Mouse (Mus musculus): ENCODE measurements around the gene Zyx.

The Zyx gene

DNA sequence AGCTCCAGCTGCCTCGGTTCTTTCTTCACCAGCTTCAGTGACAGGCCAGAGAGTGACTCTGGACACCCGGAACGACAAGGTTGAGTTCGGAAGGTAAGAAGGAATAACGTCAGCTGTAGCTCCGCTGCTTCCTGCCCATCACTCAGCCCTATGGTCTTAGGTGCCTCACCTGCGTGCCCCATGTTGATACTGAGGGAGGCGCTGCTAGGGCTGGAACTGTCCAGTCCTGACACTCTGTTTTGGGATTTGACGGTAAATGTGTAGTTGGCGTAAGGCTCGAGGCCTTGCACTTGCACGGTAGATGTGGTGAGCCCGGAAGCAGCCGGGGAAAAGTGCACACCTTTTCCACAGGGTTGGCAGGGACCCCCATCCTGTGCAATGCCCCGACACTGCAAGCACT is 15.2 kb downstream of the Zyx start:
- DNase-seq (ENCODE audit: low read depth, low spot score): no peak

DNA sequence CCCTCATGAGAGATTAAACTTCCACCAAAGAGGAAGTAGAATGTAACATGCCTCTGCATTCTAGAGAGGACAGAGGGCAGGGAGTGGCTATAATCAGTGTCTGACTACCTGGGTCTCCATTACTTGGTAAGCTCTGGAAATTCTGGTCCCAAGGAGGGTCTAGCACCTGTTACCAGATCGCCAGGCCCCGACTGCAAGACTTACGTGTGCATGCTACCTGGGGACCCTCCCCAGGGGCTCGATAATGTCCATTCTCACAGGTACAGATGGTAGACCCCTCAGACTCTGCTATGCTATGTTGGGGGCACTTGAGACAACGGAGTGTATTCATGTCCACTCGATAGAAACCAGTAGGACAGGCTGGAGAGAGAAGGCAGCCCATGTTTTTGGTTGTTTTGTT is 15.8 kb downstream of the Zyx start:
- no peak for DNase-seq (ENCODE audit: low read depth, low spot score)

DNA sequence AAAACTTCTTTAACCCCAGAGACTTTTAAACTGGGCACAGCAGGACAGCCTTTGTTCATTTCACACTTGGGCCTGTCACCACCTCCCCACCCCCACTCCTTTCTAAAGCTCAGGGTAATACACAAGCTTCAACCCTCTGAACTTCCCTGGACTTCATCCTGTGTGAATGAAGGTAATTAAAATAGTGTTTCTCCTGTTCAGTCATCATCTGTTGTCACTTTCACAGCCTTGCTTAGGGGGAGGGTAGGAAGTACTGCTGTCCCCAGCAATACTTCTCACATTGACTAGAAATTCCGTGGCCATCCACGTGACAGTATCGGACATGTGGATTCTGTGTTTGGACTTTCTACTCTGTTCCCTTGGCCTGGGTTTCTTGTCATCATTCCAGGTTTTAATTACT is 20.4 kb downstream of the Zyx start:
- DNase-seq (ENCODE audit: low read depth, low spot score): no peak

DNA sequence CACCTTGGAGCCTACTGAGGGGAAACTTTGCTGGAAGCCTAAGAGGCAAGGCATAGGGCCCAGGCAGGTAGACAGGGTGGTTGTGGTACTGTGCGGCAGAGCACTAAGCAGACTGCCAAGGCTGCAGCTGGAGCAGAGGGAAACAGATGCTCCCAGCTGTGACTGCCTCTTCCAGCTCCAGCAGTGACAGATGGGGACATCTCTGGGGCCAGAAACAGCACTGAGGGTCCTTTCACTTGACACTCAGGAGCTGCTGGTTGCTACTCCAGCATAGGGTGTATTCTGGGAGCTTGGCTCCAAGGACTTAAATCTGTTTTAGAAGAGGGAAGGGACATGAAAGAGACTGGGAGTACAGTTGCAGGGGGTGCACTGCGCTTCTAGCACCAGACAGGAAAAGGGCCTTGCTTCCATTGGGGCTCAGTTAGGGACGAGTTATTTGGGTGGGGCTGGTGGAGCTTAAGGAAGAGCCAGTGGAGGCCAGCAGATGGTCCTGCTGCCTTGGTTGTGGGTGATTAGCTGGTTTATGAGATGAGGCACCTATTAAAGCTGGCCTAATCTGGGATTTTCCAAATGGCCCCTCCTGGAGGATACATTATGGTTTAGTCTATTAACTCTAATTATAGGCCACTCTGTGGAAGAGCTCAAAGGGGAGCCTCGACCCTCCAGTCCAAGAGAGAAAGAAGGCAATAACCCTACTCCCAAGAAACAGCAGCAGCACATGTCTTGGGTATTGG is 21.4 kb downstream of the Zyx start:
- no peak for DNase-seq (ENCODE audit: low read depth, low spot score)

DNA sequence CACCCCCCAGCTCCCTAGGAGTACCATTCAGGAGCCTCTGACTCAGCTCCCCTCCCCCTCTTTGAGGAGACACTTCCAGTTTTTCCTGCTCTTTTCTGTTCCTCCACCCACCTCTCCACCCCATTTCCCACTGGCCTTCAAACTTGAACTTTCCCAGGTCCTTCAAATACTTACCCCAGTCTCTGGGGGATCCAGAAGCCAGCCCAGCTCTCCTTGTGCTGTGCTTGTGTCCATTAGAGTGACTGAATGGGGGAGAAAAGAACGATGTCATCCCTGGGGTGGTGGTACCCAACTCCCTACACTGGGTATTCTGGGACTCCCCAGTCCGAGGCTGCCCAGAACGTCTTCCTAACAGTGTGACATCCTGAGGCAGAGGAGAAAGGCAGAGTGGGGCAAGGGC is 22.6 kb downstream of the Zyx start:
- DNase-seq (ENCODE audit: low read depth, low spot score): no peak

DNA sequence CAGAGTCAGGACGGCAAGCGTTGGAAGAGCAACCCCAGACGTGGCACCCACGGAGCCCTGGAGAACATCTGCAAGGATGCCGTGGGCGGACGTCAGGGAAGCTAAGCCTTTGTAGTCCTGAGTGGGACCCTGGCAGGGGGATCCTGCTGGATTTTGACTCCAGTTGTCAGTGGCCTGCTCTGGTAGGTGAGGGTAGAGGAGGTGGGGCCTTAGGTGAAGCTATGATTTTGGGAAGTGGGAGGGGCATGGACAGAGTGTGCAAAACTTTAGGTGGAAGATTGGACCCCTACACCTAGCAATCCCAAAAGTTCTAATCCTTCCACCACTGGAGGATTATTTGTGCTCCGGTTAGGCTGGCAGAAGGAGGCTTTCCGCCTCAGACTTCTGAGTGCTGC is 23.0 kb downstream of the Zyx start:
- DNase-seq (ENCODE audit: low read depth, low spot score): no peak

DNA sequence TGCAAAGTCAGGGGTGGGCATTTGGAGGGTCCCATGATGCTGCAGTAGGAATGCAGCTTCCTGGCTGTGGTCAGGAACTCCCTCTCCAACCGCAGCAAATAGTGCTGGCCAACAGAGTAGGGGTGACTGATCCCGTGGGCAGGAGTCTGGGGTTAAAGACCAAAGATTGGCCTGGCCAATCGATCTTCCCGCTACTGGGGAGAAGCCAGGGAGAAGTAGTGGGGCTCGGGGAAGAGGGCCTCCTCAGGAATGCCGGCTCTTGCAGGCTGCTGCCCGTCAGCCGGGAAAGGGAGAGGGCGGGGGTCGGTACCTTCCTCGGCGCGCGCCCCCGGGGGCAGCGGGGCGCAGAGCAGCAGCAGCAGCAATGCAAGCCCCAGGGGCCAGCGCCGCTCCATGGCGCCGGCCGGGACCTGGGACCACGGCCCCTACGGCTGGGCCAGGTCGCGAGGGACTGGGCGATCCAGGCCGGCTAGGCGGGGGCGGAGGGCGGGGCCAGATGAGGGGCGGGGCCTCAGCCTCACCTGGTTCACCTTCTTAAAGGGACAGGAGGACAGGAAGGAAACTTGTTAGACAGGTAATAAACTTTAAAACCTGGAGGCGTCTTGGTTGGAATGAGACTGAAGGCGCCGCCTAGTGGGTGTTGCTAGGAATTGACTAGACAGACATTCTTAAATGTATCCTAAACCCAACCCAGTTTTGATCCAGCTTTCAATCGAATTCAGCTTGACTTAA is 23.6 kb downstream of the Zyx start, which contains the start of gene Epha1:
Gene Epha1 (minus strand): TSS at position 453 of the 732 bp plus-strand sequence.
- DNase-seq (ENCODE audit: low read depth, low spot score): peak; percentile 76

DNA sequence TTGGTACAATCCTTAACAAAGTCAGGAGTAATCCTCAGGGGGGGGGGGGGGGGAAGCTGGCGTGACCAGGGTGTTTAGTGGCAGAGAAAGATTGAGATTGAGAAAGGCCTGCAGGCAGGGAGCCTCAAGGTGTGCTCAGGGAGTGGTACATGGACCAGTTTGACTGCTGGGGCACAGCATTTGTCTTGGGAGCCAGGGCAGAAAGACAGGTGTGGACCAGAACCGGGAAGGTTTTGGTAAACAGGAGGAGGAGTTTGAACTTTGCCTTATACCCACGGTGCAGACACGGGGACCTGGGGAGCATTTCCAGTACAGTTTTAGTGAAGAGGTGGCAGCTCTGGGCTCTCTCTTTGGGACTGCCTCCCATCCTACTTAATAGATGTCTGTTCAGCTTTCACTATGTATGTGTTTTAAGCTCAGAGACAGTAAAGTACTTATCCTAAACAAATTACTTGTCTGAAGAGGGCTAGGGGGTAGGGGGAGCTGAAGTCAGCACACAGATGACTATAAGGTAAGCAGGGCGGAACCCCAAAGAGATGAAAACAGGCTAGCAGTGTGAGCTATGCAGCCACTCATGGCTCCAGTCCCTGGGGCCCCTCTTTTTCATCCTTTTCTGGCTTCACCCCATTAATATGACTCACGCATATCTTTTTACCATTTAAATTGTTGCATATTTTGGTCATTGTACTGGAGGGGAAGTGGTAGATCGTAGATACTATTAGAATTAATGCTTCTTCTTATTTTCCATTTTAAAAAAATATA is 24.4 kb downstream of the Zyx start:
- DNase-seq (ENCODE audit: low read depth, low spot score): no peak

DNA sequence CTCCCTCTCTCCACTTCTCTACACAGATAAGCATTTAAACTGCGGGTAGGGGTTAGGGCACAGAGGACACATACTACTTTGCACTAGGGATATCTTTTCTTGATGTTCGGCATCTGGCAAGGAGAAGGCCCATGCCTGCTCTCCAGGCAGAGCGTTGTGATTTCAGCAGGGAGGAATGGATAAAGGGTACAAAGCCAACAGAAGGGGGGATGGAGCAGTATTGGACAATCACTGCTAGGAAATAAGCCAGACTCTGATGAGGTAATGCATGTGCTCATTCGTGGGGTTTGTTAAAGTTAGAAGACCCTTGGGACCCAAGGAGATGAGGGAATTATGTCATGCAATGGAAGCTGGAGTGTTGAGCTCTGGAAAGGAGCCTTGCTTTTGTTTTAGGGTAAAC is 25.3 kb downstream of the Zyx start:
- no peak for DNase-seq (ENCODE audit: low read depth, low spot score)

DNA sequence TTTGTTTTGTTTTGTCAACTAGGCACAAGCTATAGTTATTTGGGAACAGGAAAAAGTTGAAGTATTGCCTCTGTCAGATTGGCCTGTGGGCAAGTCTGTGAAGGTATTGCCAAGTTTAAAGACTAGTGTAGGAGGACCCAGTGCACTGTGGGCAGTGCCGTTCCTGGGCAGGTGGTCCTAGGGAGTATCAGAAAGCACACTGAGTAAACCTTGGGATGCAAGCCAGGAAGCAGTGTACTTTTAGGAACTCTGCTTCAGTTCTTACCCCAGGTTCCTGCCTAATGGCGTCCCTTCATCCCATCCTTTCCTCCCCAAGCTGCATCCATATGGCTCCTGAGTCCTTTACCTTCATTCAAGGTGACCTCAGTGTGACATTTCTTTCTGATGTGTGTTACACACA is 25.7 kb downstream of the Zyx start:
- DNase-seq (ENCODE audit: low read depth, low spot score): no peak

DNA sequence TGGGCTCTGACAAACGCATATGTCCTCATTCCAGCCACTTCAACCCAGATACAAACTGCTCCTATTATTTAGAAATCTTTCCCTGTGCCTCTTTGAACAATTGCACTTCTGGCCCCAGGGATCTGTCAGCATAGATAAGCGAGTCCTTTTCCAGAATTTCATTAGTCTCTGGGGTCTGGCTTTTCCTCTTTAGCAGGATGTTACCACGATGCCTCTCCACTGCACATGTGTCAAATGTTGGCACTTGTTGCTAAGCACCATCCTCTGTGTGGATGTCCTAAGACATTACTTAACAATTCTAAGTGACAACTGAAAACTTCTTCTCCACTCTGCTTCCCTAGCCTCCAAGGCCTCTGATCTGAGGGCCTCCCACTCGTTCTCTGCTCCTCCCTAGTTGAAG is 26.6 kb downstream of the Zyx start:
- DNase-seq (ENCODE audit: low read depth, low spot score): no peak

DNA sequence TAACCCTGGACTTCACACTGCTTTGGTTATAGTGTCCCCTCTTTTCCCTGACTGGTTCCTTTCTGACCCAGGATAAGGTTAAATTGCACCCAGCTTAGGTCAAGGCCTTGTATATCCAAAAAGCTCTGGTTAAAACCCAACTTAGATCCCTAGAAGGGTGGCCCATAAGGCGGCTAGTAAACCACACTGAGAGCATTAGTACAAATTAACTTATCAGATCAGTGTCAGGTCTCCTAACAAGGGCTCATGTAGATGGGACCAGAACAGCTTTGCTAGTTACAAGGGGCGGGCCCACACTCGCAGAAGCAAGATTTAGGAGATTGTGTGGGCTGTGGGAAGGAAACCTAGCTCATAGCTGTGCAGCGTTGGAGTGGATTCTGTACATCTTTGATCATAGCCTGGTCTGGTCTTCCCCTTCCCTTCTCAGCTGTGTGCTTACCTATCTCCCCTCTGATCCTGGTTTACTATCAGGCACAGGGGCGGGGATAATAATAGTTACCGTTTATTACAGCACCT is 27.1 kb downstream of the Zyx start:
- no peak for DNase-seq (ENCODE audit: low read depth, low spot score)

DNA sequence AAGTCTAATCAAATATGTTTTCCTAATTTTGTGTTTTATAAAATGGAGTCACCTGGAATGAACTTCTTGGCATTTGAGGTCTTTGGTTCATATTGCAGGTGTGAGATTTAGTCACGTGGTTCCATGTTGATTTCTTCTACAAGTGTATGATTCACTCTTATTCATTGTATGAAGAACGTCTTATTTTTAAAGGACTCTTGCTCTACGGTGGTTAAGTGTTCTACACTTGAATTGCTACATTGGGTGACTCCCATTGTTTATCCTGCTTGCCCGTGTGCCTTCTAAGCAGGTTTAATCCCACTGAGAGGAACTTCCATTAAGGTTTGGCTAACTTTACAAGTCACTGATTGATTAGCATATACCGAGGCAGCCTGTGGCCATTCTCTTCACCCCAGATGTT is 27.9 kb downstream of the Zyx start:
- DNase-seq (ENCODE audit: low read depth, low spot score): no peak

DNA sequence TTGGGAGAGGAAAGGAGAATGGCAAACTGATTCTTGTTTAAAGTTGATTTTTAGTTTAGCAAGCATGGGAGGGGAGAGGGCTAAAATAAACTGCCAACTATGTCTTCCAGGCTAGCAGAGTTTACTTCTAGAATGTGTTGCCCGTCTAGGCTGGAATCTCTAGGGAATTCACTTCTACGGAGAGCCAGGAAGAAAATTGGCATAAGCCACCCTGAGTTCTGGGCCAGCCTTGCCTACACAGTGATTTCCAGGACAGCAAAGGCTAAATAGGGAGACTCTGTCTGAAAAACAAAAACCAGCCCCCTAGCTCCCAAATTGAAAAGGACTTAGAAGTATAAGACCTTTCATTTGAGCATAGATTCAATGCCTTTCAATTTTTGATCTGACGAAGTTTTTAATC is 30.1 kb downstream of the Zyx start:
- DNase-seq (ENCODE audit: low read depth, low spot score): no peak

DNA sequence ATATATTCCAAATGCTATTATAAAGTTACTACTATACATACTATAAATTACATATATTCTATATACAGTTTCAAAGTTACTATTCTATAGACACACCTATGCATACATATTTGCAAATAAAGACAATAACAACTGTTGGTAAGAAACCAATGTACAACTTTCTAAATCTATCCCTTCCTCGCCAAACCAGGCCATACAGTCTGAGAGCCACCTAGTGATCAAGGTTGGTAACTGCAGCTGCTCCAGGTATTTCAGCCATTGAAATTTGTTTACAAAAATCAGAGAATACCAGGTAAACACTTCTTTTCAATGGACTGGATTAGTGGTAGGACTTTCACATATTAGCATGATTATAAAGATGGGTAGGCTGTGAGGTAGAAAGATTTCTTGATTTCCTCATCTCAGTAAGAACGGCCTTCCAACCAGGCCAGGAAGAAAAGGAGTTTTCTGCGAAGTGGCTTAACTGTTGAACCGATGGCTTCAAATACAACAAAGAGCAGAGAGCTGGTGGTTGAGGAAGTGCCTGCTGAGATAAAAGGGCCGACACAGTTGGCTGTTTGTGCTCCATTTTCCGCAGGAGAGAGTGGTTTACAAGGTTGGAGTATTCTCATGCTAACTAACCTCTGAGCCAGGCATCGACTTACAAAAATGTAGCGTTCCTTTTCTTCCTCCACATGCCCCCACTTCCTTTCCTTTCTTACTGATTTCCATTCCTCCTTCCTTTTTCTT is 31.1 kb downstream of the Zyx start:
- DNase-seq (ENCODE audit: low read depth, low spot score): peak; percentile 94

DNA sequence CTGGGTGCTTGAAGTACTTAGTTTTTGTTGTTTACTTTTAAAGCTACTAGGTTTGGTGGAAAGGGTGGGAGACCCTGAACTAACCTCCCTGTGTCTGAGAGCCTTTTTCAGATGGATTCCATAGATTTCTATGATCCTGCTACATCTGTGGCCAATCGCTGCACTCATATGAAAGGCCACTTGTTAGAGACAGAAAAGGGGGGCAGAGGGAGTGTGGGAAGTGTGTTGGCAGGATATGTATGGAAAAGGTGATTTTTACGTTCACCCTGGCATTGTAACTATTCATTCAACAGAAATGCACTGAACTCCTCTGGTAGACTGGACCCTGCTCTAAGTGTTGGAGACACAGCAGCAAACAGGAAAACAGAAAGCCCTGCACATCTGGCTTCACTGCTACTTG is 31.8 kb downstream of the Zyx start:
- no peak for DNase-seq (ENCODE audit: low read depth, low spot score)

DNA sequence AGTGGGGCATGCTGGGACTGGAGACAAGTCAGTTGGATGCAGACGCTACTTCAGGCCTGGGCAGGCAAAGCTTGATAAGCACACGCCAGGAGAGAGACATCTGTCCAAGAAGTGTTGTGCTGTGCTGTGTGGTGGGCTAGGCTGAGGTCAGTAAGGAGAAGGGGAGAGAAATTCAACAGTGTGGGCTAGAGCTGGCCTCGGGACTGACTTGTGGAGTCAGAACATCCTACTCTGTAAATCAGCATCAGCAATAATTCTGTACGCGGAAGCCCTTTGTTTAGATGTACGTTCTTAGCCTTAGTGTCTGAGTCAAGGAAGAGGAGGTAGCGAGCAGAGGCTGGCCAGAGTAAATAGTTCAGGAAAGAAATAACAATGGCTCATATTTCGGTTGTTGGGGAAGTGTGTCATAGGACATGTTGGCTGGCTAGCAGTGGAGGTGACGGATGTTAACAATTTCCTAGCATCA is 32.5 kb downstream of the Zyx start:
- no peak for DNase-seq (ENCODE audit: low read depth, low spot score)

DNA sequence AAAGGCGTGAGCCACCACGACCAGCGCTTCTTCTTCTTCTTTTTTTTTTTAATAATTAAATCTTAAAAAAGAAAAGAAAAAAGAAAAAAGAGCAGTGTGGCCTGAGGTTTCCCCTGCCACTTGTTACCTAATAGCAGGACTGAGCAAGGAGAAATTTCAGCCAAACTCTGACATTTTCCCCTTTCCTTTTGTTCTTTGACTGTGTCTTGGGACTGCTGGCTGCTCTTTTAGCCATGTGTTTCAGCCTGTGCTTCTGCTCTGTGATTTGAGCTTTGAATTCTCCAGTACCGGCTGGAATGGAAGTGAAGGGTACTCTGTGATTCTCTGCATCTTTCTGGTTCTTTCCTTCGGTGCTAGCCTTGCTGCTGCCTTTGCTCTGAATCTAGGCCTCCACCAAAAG is 33.9 kb downstream of the Zyx start:
- DNase-seq (ENCODE audit: low read depth, low spot score): no peak

DNA sequence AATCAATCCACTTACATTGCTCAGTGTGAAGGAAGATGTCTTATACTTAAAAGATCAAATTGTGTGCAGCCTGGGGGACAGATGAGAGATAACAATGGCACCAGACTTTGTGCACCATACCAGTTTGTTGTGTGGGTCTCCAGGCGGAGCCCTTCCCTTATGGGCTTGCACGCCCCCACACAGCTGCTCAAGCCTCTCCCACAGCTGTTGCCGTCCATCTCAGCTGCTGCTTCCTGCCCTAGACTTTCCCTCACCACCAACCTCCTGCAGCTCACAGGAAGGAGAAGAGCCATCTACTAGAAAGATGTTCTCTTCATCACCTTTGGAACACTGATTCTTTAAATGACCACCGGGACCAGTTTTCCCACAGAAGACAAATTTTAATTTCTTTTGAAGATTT is 36.2 kb downstream of the Zyx start:
- no peak for DNase-seq (ENCODE audit: low read depth, low spot score)

DNA sequence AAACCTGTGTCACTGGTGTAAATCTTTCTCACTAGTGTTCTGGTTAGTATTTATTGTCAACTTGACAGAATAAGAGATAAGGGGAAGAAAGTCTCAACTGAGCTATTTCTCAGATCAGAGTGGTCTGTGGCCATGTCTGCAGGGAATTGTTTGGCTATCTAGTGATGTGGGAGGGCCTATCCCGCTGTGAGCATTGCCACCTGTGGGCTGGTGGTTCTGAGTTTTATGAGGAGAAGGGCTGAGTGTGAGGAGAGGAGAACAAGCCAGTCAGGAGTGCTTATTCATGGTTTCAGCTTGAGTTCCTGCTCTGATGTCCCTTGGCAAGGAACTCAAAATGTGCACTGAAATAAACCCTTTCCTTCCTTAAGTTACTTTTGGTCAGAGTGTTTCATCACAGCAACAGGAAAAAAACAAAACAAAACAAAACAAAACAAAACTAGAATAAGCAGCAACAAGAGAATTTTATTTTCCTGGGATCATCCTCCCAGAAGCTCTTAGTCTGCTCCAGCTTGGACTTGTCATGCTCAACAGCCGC is 42.4 kb downstream of the Zyx start:
- DNase-seq (ENCODE audit: low read depth, low spot score): no peak

Measured in ZHBTc4 (cell line).